Mouse (Mus musculus): ENCODE measurements around the gene Rev3l. TPM values are rescaled to one million over a fixed set of nuclear protein-coding genes. Genes with fewer than 3 reads are reported as not detected.

Gene Rev3l
- polyA plus RNA-seq, 1 experiment from 2014 or later: 15.6 TPM

Other genes with a start within 250 kb of the Rev3l start
- 3.9 TPM in 2 replicates for gene Traf3ip2, start 119.2 kb upstream of the Rev3l start, polyA plus RNA-seq (2014; fragmentation: Nextera tagmentation; extraction: Ambion mirVana)
- 3.6 and 3.8 TPM in 2 replicates for gene Mfsd4b4, start 167.1 kb downstream of the Rev3l start, polyA plus RNA-seq (2014; fragmentation: Nextera tagmentation; extraction: Ambion mirVana)
- not detected in 2 replicates for gene Mfsd4b2, start 194.8 kb downstream of the Rev3l start, polyA plus RNA-seq (2014; fragmentation: Nextera tagmentation; extraction: Ambion mirVana)
- gene Mfsd4b3, start 228.0 kb downstream of the Rev3l start, polyA plus RNA-seq (2014; fragmentation: Nextera tagmentation; extraction: Ambion mirVana): 0.61 TPM in 1 of 2 replicates, not detected in the other